Mouse (Mus musculus) neutrophil, adult 65 days (primary cell): Measurements from ENCODE around the gene Myo1c. TPM values are rescaled to one million over a fixed set of nuclear protein-coding genes. Genes with fewer than 3 reads are reported as not detected.

Source experiments
- total RNA-seq: library from RNA; stranded (reverse); gene quantifications from 2 replicates; pipeline ENCODE4 v1.2.4, GENCODE M21; 2023

Myo1c gene
- total RNA-seq = 50.0 and 62.0 TPM in 2 replicates

DNA sequence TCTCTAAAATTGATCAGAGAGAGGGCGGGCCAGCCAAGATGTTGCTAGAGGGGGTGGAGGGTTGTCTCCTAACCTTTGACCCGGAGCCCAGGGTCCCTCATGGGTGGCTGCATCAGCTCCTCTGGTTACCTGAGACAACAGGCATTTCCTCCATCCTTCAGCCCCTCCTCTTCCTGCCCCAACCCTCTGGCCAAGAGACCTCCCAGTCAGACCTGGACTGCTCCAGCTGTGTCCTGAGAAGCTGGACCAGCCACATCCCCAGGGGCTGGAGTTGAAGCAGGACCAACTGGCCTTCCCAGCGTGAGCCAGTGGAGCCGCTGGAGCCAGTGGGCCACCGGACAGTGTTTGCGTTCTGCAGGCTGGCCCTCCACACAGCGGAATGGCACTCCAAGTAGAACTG is at the start of gene Myo1c:
Gene Myo1c (plus strand): TSS at position 194 of the 400 bp plus-strand sequence.

DNA sequence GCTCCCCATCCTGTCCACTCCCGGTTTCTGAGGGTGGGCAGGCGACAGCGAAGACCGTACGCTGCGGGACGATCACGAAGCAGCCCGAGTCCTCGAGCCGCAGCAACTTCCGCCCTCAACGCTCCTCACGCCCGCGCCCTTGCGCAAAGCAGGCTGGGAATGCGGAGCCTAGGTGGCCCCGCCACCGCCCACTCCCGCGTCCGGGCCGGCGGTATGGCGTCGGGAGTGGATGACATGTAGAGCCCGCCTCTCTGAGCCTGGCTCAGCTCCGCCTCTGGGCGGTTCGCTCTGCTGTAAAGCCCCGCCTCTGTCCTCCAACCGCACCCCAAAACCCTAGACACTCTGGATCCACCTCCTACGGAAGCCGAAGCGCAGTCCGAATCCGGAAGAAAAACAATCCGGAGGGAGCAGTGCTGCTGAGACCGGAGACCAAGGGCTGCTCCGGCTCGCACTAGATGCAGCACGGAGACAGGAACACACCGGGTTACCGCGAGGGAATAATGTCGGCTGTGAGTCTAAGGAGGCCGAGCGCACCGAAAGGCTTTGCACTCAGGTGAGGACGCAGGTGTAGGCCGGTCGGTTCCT is 19.6 kb upstream of the Myo1c start, which contains the start of gene Inpp5k:
Gene Inpp5k (plus strand): TSS at position 344 of the 585 bp plus-strand sequence.

DNA sequence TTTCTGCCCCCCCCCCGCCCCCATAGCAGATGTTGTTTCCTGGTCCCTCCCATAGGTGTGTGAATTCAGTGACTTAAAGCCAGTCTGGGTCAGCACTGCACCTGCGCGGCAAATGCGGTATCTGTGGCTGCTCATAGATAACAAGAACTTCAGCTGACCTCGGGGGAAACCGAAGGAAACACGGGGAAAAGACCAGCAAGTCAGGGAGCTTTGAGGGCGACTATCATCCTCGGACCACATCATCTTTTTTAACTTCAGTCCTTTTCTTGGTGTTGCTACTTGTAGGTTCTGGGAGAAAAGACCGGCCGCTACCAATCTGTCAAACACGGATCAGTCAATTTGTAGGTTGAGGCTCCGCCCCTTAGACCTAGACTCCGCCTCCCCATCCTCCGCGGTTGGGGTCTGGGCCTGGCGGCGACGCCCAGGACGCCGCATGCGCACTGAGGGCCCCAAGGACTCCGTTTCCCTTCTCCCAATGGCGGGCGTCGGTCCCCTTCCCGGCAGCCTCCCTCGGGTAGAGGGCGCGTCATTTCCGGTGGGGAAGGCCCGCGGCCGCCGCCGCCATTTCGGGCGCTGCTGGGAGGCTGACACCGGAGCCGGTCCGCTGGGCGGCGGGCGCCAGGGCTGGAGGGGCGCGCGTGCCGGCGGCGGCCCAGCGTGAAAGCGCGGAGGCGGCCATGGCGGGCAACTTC is 28.6 kb downstream of the Myo1c start, which contains the start of gene Crk:
Gene Crk (plus strand): TSS at position 513 of the 692 bp plus-strand sequence.

Other genes with a start within 250 kb of the Myo1c start
- gene Serpinf1, start 227.8 kb upstream of the Myo1c start, total RNA-seq = 12.8 and 20.2 TPM in 2 replicates
- gene Serpinf2, start 210.9 kb upstream of the Myo1c start, total RNA-seq = 0.28 TPM in 1 of 2 replicates, not detected in the other
- 27.5 and 41.1 TPM in 2 replicates for gene Wdr81, start 195.8 kb upstream of the Myo1c start, total RNA-seq
- gene Tlcd2, start 188.8 kb upstream of the Myo1c start, total RNA-seq = 5.6 and 7.5 TPM in 2 replicates
- gene Prpf8, start 163.7 kb upstream of the Myo1c start, total RNA-seq = 101 and 113 TPM in 2 replicates
- gene Rilp, start 140.4 kb upstream of the Myo1c start, total RNA-seq = 0.84 and 0.85 TPM in 2 replicates
- 0.79 and 1.1 TPM in 2 replicates for gene Scarf1, start 137.0 kb upstream of the Myo1c start, total RNA-seq
- 48.8 and 80.5 TPM in 2 replicates for gene Slc43a2, start 118.8 kb upstream of the Myo1c start, total RNA-seq
- 231 and 247 TPM in 2 replicates for gene Pitpna, start 62.4 kb upstream of the Myo1c start, total RNA-seq
- 101 and 111 TPM in 2 replicates for gene Inpp5k, start 19.5 kb upstream of the Myo1c start, total RNA-seq
- gene Crk, start 28.8 kb downstream of the Myo1c start, total RNA-seq = 49.7 and 73.0 TPM in 2 replicates
- gene Ywhae, start 82.4 kb downstream of the Myo1c start, total RNA-seq = 182 and 196 TPM in 2 replicates
- gene Doc2b, start 145.5 kb downstream of the Myo1c start, total RNA-seq = not detected in 2 replicates